Mouse (Mus musculus): Measurements from ENCODE around the gene Cpeb3.

DNA sequence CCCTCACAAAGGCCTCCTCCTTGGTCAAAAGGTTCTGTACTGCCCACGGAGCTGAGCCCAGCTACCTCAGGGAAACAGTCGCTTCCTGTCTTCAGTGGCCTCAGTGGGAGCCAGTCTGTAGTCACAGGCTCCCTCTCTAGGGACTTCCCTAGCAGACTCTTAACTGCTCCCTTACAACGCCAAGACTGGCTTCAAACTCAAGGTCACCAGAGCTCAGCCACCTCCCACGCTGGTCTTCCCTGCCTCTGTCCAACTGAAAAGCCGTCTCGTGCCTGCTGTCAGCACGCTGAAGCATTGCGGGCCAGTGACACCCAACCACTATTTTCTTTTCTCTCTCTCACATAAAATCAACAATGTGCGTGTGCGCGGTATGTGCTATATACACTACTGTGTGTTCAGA is 182.0 kb downstream of the Cpeb3 start:
- no peak for TF ChIP-seq CTCF (IDR thresholded peaks at IDR 0.05; ENCODE audit: borderline replicate concordance, insufficient read depth, low read length)
- no peak for TF ChIP-seq POLR2A (IDR thresholded peaks at IDR 0.05; ENCODE audit: low read depth, low read length)
